2 mouse cellular contexts compared by ENCODE assay signal in genomic region chr15:100822370-100822769, GRCm38 (mm10). TPM values are rescaled to one million over a fixed set of nuclear protein-coding genes. Genes with fewer than 3 reads are reported as not detected.
"Had no signal": no experiment of that assay in that cellular context is flagged by ENCODE, and none has a peak within 500 bp of the region (broad histone marks: within the 10 kb centered on the region; RNA-seq: fewer than 3 reads in every experiment).

No protein-coding gene starts in this region.

RNA-seq across cellular contexts. Expression of gene Scn8a, which starts 47.3 kb away (rescaled TPM):
- total RNA-seq: granulocyte monocyte progenitor cell, adult 5-6 weeks; heart, adult 18-20 months had no signal
